Mouse (Mus musculus) left cerebral cortex, postnatal 10 days (tissue): Measurements from ENCODE around the gene Tjp2. TPM values are rescaled to one million over a fixed set of nuclear protein-coding genes. Genes with fewer than 3 reads are reported as not detected.

Experiments
- DNase-seq, 2 experiments: peaks; one replicate each; pipeline ENCODE4 v3.0.0; 2021 to 2022; ENCODE audit warnings: low spot score in 2 of 2, mixed read lengths in 1 of 2; ENCODE audit errors: extremely low spot score in 1 of 2
- intact Hi-C: fragments of 180-260 bp; cut with DNase I; formaldehyde crosslinking; loops from one replicate; pipeline ENCODE4 v1.15.1; 2025
- total RNA-seq, 2 experiments: library from RNA; stranded (reverse); gene quantifications; 2 replicates each; pipeline ENCODE4 v1.2.3; 2021

Tjp2 gene
- total RNA-seq, 2 experiments from 2014 or later, result 16.6 to 18.0 TPM

DNA sequence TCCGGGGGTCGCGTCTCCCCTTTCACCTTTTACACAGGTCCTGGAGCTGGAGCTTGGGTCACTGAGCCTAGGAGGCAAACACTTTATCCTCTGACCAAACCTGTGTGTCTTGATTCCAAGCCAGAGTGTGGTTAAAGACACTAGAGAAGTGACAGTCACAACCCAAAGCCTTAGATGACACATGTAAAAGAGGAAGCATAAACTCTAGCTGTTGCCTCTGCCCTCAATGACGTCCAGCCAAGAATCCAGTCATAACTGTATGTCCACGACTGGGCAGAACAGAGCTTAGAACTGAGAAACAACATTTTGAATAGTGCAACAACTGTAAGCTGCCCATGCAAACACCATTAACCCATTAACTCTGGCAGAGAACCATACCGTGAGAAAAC, 68.8 kb downstream of the Tjp2 start:
- intact Hi-C loops, result loop anchor here (10.0 kb wide), 1 partner anchor 109 kb away; no protein-coding TSS in a partner anchor
- no peak for DNase-seq

DNA sequence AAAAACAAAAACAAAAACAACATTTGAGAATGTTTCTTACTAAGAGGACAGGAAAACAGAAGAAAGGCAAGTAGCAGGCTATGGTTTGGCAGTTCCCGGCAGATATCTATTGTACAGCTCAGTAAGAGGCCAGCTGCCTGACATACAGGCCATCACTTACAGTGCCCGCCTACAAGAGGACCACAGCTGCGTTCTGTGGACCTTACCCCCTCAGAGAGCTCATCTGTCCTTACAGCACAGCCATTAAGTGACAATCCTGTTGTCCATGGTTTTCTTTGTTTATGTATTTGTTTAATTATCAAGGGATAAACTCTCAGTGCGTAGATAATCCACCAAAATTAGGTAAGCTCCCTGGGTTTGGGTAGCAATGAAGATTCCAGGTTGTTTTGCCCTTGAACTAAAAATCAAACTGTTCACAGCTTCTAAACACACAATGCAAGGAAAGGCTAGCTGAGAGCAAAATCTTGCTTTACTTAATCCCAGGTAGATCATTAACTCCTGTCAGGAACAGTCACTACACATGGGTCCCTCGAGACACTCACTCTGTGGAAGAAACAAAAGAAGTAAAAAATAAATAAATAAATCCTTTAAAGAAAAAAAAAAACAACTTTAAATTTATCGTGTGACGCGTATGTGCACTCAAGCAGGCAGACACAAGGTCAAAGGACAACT, 69.3 kb downstream of the Tjp2 start:
- no peak for DNase-seq
- intact Hi-C loops, result loop anchor here (10.0 kb wide), 1 partner anchor 109 kb away; no protein-coding TSS in a partner anchor

DNA sequence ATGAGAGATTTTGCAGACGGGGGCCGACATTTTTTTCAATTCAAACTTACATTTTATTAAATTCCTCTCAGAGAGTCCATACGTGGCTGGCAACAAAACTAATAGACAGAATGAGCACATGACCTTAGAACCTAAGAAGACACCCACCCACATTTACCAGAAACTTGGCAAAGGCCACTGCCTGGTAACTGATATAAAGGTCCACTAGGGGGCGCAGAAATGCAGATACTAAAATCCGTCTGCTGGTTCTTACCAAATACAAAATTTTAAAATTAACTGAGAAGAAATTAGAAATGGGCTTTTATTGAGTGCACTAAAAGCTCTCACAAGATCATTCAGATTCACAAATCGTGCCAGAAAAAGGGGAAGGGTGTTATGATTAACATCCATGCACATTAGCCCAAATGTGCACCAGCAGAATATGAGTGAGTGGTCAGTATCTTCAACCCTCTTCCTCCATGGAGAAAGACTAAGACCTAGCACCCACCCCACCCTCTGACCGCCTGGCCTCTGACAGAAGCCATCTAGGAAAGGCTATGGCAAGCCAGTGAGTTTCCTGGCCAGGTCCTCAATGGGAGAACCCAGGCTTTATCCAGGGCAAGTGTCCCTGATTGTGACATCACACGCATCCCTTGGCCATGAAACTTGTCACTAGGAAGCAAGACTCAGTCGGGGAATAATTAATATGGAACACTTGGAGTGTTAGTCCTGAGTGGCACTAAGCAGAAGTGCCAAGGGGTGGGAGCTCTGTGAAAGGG, 71.4 kb downstream of the Tjp2 start:
- DNase-seq, result peak in 1 of 2 experiments; percentile 45
- intact Hi-C loops, result loop anchor here (10.0 kb wide), 1 partner anchor 111 kb away; no protein-coding TSS in a partner anchor

DNA sequence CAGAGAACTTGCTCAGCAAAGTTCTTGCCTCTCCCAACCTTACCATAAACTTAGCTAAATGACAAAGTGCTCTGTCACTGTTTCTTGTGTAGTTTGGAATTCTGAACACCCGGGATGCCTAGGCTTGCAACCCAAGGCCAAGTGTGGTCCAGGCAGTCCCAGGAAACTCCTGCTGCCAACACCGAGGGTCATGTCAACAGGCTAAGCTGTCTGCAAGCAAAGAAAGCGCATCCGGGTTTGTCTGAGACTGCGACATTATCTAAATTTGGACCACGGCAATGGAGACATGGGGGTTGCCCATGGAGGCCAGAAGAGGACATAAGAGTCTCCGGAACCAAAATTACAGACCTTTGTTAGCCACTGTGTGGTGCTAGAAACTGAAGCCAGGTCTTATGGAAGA, 80.8 kb downstream of the Tjp2 start:
- intact Hi-C loops, result no loop called here
- no peak for DNase-seq

DNA sequence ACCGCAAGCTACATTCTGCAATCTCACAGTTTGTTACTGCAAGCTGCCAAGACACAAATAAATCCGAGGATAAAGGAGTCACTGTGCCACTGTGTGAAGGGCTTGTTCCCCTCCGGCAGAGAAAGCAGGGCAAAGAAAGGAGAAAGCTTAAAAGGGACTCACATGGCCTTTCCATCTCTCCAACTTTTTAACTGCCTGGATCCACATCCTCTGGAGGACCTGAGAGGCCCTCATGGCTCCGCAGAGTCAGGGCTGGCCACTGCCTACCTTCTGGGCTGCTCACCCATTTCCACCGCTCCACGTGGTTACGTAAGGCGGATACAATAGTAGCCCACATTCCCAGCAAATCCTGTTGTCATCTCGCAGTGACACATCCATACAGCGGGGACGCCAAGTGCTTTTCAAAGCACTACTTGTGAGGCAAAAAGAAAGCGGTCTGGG, 82.2 kb downstream of the Tjp2 start:
- intact Hi-C loops, result no loop called here

DNA sequence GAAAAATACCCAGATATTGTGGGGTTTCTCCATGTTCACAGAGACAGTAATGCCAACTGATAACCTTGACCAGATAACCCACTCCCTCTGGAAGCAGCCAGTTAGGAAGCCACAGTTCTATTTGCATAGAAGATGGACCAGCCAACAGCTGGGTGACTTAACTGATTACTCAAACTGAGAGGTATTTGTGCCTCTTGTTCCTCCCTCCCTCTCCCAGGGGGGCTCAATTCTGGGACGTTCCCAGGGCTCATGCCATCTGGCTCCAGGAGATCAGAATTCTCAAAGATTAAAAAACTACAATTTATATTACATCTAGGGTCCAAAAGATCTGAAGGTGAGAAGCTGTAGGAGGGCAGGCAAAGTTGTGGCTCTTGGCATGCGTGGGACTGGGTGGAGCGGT, 84.5 kb downstream of the Tjp2 start:
- intact Hi-C loops, result no loop called here
- DNase-seq, result no peak

More for the DNA sequence above, 82.2 kb downstream of the Tjp2 start:
- DNase-seq, result peak; percentile 45 to 52

DNA sequence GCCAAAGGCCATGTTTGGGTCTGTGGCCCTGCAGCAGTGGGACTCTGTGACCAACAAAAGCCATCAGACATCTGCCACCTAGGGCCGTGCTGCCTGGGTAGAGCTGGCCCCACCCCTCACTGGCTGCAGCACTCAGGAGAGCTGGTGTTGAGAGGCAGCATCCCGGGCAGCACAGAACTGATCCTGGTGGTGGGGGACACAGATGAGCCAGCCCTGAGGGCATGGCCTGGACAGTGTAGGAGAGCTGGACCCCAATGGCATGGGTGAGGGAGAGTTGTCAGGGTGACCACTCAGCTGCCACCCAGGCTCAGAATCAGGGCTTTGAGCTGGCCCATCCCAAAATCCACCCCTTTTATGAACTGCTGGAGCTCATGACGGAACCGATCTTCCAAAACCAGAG, 87.4 kb downstream of the Tjp2 start:
- intact Hi-C loops, result no loop called here
- DNase-seq, result no peak

DNA sequence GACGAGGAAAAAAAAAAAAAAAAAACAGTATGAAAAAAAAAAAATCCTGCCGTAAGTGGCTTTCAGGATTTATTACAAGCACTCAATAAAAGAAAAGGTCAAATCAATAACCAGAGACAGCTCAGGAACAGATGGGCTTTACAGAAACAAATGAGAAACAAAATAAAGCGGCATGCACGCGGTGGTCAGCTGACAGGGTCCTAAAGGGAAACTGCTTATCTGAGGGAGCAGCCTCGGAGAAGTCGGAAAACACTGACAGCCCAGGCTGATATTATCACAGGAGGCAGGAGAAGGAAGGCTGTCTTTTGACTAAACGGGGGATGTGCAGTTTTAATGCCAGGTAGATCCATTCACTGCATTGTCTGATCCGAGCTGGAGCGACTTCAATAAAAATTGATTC, 89.8 kb downstream of the Tjp2 start:
- intact Hi-C loops, result no loop called here
- no peak for DNase-seq

DNA sequence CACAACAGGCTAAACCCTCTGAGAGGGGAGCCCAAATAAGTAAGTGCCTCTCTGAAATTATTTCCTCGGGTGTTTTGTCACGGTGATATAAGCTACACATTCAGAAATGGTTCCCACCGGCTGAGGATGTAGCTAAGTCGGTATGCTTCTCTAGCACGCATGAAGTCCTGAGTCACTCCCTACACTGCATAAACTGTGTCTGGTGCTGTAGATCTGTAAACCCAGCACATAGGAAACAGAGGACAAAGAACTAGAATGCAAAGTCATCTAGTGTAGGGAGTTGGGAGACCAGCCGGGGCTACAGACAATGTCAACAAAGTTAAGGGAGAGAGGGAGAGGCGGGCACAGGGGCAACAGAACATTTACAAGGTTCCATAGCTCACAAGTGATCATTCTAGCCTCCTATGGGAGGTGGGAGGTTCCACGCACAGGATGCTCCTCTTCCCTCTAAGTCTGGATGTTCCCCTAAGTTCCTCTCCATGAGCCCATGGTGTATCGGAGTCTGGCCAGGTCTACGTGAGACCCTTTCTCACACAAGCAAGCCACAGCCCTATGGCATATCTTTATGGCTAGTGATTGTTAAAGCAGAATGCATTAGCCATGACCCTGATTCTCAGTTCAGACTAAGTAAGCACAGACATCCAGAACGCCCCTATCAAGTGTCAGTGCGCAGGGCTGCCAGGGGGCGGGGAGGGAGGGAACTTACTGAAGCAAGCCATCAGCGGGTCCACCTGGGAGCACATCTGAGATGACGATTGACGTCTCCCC, 90.5 kb downstream of the Tjp2 start:
- DNase-seq, result no peak
- intact Hi-C loops, result no loop called here

DNA sequence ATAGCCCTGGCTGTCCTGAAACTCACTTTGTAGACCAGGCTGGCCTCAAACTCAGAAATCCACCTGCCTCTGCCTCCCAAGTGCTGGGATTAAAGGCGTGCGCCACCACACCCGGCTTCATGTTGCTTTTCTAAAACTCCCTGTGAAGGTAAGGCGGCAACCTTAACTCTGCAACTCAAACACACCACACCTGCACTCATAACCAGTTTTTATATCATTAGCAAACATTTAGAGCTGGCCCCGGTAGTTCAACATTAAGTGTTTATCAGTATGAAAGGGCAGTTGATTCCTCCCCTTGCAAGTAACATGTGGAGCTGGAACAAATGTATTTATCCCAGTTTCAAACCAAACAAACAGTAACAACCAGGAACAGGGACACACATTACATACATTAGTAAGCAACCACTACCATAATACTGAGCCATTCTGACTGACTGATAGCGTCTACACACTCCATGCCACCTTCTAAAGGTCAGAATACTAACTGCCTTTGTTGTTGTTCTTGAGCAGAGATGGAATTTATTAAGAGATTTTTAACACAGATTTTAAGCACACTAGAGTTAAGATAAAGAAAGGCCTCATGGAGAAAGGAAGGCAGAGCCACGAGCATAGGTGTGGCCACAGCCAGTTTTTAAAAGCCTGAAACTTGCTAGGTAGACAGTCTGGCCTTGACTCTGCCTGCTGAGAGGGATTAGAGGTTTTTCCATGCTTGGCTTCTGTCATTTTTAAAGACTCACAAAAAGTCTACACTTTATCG, 101.1 kb downstream of the Tjp2 start:
- DNase-seq, result no peak
- intact Hi-C loops, result no loop called here

DNA sequence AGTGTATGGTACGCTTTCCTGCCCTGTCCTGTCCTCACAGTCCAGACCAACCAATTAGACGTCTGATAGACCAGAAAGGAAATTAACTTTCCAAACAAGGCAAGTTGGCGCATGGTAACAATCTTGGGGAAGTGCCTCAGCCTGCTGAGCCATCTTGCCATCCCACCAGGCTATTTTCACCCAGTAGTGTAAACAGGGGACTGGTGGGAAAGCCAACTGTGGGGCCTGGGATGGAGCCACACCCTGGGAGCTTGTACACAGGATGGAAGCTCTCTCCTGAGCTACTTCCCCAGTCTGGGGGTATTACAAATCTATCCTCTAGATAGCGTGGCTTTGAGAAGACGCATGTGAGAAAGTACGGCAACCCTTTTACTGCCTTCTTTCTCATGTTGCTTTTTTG, 101.7 kb downstream of the Tjp2 start:
- intact Hi-C loops, result no loop called here
- DNase-seq, result no peak

DNA sequence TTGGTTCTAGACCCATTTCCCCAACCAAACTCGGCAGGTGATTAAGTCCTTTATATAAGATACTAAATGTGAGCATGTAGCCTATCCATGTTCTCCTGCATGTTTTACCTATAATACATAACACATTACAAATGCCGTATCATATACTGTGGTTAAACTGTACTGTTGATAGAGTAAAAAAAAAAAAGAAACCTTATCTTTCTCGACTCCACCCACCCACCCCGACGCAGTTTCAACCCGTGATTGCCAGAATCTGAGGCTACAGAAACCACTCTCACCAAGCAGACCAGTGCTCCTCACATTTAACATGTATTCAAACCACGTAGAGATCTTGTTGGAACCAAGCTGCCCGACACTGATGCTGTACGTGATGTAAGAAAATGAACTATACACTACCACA, 102.2 kb downstream of the Tjp2 start:
- no peak for DNase-seq
- intact Hi-C loops, result no loop called here

DNA sequence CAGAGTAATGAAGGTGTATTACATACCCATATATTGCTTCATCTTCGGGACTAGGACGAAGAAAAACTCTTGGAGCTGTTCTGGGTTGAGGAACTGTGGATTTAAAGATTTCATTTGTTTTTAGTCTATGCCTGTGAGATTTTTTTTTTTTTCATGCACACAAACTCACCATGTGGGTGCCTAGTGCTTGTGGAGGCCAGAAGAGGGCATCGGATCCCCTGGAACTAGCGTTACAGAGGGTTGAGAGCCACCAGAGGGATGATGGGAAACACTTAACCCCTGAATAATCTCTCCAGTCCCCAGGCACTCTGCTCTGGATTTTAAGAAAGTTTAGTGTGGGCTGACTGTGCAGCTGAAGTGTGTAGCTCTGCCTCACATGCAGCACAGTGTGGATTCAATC, 104.0 kb downstream of the Tjp2 start:
- intact Hi-C loops, result no loop called here
- no peak for DNase-seq

DNA sequence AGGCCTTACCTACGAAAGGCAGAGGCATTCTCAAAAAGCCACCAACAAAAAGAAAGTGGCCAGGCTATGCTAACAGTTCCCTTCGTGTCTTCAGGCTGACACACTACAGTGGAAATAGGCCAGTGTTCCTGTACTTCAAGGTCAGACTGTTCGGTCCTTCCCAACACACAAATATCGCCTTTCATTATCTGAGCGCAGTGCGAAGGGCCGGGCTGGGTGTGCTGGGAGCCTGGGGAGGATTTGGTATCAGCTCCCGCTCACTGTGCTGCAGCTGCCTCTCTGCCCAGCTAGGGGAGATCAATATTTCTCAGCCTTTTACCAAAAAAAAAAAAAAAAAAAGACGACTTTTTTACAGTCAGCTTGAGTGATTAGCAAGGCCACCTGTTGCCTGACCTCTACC, 106.1 kb downstream of the Tjp2 start:
- DNase-seq, result no peak
- intact Hi-C loops, result no loop called here

DNA sequence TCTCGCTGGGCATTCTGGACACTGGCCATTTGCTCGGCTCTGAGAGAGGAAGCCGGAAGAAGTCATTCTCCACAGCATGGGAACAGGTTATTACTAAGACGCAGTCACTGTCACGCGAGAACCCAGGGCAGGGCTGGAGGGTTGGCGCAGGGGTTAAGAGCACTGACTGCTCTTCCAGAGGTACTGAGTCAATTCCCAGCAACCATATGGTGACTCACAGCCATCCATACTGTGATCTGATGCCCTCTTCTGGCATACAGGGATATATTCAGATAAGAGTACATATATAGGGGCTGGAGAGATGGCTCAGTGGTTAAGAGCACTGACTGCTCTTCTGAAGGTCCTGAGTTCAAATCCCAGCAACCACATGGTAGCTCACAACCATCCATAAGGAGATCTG, 113.2 kb downstream of the Tjp2 start:
- DNase-seq, result no peak
- intact Hi-C loops, result no loop called here

DNA sequence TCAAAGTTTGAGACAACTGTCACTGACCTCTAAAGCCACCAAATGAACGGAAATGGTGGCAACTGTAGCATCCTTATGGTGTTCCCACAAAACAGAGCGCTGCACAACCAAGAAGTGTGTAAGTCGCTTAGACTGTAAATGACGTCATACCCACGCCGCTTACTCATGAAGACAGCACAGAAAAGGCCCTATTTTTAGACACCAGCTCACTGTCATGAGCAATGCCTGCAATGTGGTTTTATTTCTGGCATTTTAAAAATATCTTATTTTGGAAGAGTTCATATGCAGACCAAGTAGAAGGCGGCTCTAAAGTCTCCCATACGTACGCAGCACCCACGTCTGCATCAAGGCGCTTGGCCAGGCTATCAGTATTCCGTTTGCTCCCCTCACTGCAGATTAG, 117.1 kb downstream of the Tjp2 start:
- peak in 1 of 2 experiments; percentile 25 for DNase-seq
- intact Hi-C loops, result no loop called here

DNA sequence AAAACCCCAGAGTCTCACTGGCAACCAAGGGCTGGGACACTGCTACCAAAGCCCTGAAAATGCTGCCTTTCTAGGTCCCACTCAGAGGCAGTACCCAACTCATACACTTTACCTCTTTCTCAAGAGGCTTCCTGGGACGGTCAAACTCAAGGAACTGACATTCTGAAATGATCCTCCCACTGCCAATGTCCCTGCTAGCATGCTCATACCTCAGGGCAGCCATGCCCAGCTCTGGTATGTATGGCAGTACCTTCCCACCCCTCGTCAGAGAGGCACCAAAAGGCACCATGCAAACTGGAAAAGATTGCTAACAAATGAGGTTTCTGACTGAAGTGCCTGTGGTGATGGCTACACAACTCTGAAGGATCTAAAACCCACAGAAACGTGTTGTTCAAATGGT, 121.0 kb downstream of the Tjp2 start:
- DNase-seq, result no peak
- intact Hi-C loops, result loop anchor here (5.0 kb wide), 1 partner anchor 72 kb away; the partner anchor contains the start of gene Fam189a2

DNA sequence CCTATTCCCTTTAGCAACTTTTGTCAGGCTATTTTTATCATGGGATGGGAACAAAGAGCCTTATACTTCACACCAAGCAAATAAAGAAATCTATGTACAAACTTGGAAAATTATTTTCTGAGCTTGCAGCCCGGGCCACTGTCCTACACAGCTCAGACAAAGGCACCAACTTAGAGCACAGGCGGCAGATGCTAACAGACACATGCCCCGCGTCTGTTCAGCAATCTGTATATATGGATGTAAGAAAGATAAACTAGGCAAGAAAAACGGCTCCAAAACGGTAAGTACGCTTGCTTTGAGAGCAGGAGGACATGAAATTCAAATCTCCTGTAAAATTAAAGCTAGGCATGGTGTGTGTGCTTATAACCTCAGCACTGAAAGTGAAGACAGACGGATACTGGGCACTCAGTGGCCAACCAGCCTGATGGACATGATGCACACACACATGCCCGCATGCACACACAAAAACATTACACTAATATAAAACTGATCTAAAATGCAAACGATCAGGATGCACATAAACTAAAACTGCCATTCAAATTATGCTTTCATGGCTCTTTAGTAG, 122.2 kb downstream of the Tjp2 start:
- peak in 1 of 2 experiments; percentile 55 for DNase-seq
- intact Hi-C loops, result loop anchor here (5.0 kb wide), 1 partner anchor 70 kb away; the partner anchor contains the start of gene Fam189a2
